Mouse (Mus musculus): ENCODE measurements around the gene Aebp1. TPM values are rescaled to one million over a fixed set of nuclear protein-coding genes. Genes with fewer than 3 reads are reported as not detected.

Aebp1 gene
- total and polyA plus RNA-seq, 2 experiments from 2014 or later, result 24.9 to 33.3 TPM

DNA sequence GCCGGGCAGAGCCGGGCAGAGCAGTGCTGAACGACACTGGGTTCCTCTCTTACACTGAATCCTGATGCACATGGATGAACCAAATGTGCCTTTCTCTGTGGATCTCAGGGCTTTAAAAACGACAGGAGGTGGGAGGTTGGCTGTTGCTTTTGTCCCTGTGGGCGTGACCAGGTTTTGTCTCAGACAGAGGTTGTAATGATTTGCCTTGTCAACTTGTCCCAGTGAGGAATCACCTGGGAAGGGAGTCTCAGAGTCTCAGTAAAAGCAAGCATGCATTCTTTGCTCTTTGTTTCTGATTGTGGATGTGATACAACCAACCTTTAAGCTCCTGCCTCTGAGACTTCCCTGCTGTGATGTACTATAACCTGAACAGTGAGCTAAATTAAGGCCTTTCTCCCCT is 45.3 kb downstream of the Aebp1 start:
- H3K9ac ChIP-seq (replicated peaks; ENCODE audit: low read length), result no peak overlapping the region
- H3K4me3 ChIP-seq (ENCODE audit: low read length), result no peak overlapping the region
- no peaks in the 10 kb centered on the region for H3K27me3 ChIP-seq (ENCODE audit: insufficient read depth, low read length)
- 42% methylated on average over 5 of the region's 5 CpGs for WGBS
- no peak overlapping the region for H3K4me2 ChIP-seq (ENCODE audit: low read depth, low read length)
- DNase-seq (ENCODE audit: low spot score), result no peak
- no peak overlapping the region for H3K27ac ChIP-seq
- H3K36me3 ChIP-seq (ENCODE audit: insufficient read depth, low read length), result no peaks in the 10 kb centered on the region
- no peaks in the 10 kb centered on the region for H3K9me3 ChIP-seq (ENCODE audit: low read length)
- H3K4me1 ChIP-seq (ENCODE audit: insufficient read depth, low read length), result peaks cover 6% of the 10 kb centered on the region; the same call in 1 of the 2 replicates
- no peak for TF ChIP-seq CTCF (IDR thresholded peaks at IDR 0.05; ENCODE audit: low read depth)
- no peak for ATAC-seq

DNA sequence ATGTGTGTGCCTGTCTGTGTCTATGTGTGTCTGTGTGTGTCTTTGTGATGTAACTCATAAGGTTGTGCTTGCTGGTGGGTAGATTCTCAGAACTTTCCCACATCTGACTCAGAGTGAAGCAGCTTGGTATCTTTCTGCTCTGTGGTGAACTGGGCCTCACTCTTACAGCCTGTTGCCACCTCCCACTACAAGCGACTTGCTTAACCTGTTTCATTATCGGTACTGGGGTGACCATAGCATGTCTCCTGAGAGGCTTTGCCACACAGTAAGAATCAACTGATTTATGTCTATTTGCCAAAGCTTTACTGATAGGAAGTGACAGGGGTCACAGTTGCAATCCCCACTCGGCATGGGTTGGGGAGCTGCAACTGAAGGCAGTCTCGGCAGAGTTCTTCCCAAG is 46.9 kb downstream of the Aebp1 start:
- Histone ChIP-seq H3K9ac (replicated peaks; ENCODE audit: low read length) (no peak overlapping the region), H3K4me3 (ENCODE audit: low read length) (no peak overlapping the region), H3K27me3 (ENCODE audit: insufficient read depth, low read length) (no peaks in the 10 kb centered on the region), H3K9me3 (ENCODE audit: low read length) (no peaks in the 10 kb centered on the region), H3K4me2 (ENCODE audit: low read depth, low read length) (no peak overlapping the region), H3K4me1 (ENCODE audit: insufficient read depth, low read length) (no peaks in the 10 kb centered on the region; the same call in 1 of the 2 replicates), H3K36me3 (ENCODE audit: insufficient read depth, low read length) (no peaks in the 10 kb centered on the region), H3K27ac (no peak overlapping the region)
- WGBS, result 81% methylated on average over 4 of the region's 4 CpGs
- no peak for DNase-seq (ENCODE audit: low spot score)
- TF ChIP-seq CTCF (IDR thresholded peaks at IDR 0.05; ENCODE audit: low read depth), result no peak
- ATAC-seq, result no peak

DNA sequence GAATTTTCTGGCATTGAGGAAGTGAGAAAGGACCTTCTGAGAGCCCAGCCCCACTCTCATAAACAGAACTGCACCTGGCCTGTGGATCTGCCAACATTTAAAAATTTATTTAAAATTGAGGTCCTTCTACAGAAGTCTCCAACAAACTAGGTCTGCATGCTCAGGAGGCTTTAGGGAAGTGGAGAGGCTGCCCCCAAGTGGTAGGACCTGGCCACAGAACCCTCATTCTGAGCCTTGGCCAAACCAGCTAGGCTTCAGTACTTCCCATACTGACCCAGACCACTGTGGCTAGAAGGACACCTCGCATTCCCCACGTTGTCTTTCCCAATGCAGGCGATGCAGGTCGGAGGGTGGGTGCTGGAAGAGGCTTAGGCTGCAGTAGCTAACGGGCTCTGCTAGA is 50.9 kb downstream of the Aebp1 start:
- WGBS, result 26% methylated on average over 5 of the region's 5 CpGs
- no peaks in the 10 kb centered on the region for H3K9me3 ChIP-seq (ENCODE audit: low read length)
- peak; percentile 57 for ATAC-seq
- H3K4me2 ChIP-seq (ENCODE audit: low read depth, low read length), result no peak overlapping the region
- H3K4me1 ChIP-seq (ENCODE audit: insufficient read depth, low read length), result no peaks in the 10 kb centered on the region; the same call in 1 of the 2 replicates
- H3K9ac ChIP-seq (replicated peaks; ENCODE audit: low read length), result no peak overlapping the region
- H3K27me3 ChIP-seq (ENCODE audit: insufficient read depth, low read length), result no peaks in the 10 kb centered on the region
- no peaks in the 10 kb centered on the region for H3K36me3 ChIP-seq (ENCODE audit: insufficient read depth, low read length)
- peak; percentile 75 for DNase-seq (ENCODE audit: low spot score)
- peak; percentile 71 for TF ChIP-seq CTCF (IDR thresholded peaks at IDR 0.05; ENCODE audit: low read depth)
- no peak overlapping the region for H3K27ac ChIP-seq
- no peak overlapping the region for H3K4me3 ChIP-seq (ENCODE audit: low read length)

DNA sequence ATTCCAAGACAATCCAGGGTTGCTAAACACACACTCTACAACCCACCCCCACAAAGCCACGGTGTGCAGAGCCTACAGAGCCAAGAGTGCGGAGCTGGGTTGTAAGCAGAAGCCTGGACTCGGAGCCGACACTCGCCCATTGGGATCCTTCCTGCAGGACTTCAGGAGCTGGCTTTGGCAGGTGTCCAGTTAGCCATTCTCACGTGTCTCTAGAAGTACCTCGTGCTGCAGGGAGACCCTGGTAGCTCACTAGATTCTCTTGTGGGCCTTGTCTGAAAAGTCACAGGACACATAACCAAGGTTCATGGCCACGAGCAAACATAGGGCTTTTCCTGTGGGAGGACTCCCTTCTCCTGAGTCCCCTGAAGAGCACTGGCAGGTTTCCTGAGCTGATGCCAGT is 51.5 kb downstream of the Aebp1 start:
- Histone ChIP-seq H3K4me1 (ENCODE audit: insufficient read depth, low read length) (no peaks in the 10 kb centered on the region; the same call in 1 of the 2 replicates), H3K4me2 (ENCODE audit: low read depth, low read length) (no peak overlapping the region), H3K4me3 (ENCODE audit: low read length) (no peak overlapping the region), H3K9ac (replicated peaks; ENCODE audit: low read length) (no peak overlapping the region), H3K9me3 (ENCODE audit: low read length) (no peaks in the 10 kb centered on the region), H3K27me3 (ENCODE audit: insufficient read depth, low read length) (no peaks in the 10 kb centered on the region), H3K27ac (no peak overlapping the region), H3K36me3 (ENCODE audit: insufficient read depth, low read length) (no peaks in the 10 kb centered on the region)
- WGBS, result 61% methylated on average over 8 of the region's 8 CpGs
- TF ChIP-seq CTCF (IDR thresholded peaks at IDR 0.05; ENCODE audit: low read depth), result no peak
- DNase-seq (ENCODE audit: low spot score), result no peak
- peak; percentile 21; the same call in 1 of the 2 replicates for ATAC-seq

DNA sequence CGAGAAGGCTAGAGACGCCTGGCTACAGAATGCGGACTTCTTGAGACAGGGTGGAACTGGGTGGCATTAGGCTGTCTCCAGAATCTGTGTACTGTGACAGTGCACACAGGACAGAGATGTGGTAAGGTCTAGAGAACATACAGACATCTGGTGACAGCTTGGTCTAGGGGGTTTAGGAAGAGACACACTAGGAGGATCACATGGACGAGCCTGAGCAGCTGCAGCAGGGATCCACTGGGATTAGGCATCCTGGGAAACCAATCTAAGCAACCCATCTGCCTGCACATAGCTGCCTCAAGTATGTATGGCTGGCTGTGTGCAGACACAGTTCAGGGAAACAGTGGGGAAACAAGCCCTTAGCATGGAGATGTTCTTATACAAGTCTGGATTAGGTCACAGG is 52.2 kb downstream of the Aebp1 start:
- Histone ChIP-seq H3K27ac (no peak overlapping the region), H3K4me2 (ENCODE audit: low read depth, low read length) (no peak overlapping the region), H3K36me3 (ENCODE audit: insufficient read depth, low read length) (no peaks in the 10 kb centered on the region), H3K4me1 (ENCODE audit: insufficient read depth, low read length) (no peaks in the 10 kb centered on the region; the same call in 1 of the 2 replicates), H3K4me3 (ENCODE audit: low read length) (no peak overlapping the region), H3K9ac (replicated peaks; ENCODE audit: low read length) (no peak overlapping the region), H3K27me3 (ENCODE audit: insufficient read depth, low read length) (no peaks in the 10 kb centered on the region), H3K9me3 (ENCODE audit: low read length) (no peaks in the 10 kb centered on the region)
- TF ChIP-seq CTCF (IDR thresholded peaks at IDR 0.05; ENCODE audit: low read depth), result no peak
- ATAC-seq, result peak; percentile 31; the same call in 1 of the 2 replicates
- WGBS, result 78% methylated on average over 4 of the region's 4 CpGs
- DNase-seq (ENCODE audit: low spot score), result peak; percentile 41

DNA sequence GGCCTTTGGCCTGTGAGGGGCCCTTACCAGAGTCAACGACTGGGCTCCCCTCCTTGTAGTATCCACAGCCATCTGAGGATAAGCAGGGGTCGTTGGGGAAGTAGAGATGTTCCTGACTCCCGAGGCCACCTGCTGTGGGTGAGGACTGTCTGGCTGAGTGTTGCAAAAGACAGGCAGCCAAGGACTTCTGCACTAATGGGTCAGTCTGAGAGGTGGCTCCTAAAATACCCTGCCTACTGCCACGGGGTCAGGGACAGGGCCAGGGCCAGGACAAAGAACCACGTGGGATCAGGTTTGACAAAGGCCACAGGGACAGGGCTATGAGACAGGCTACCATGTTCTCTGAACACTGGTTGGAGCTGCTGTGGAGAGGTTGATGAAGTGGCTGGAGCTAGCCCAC is 53.2 kb downstream of the Aebp1 start:
- no peak for ATAC-seq
- Histone ChIP-seq H3K27me3 (ENCODE audit: insufficient read depth, low read length) (no peaks in the 10 kb centered on the region), H3K4me1 (ENCODE audit: insufficient read depth, low read length) (no peaks in the 10 kb centered on the region; the same call in 1 of the 2 replicates), H3K4me2 (ENCODE audit: low read depth, low read length) (no peak overlapping the region), H3K9ac (replicated peaks; ENCODE audit: low read length) (no peak overlapping the region), H3K9me3 (ENCODE audit: low read length) (no peaks in the 10 kb centered on the region), H3K4me3 (ENCODE audit: low read length) (no peak overlapping the region), H3K27ac (no peak overlapping the region), H3K36me3 (ENCODE audit: insufficient read depth, low read length) (no peaks in the 10 kb centered on the region)
- 55% methylated on average over 5 of the region's 5 CpGs for WGBS
- no peak for DNase-seq (ENCODE audit: low spot score)
- no peak for TF ChIP-seq CTCF (IDR thresholded peaks at IDR 0.05; ENCODE audit: low read depth)

DNA sequence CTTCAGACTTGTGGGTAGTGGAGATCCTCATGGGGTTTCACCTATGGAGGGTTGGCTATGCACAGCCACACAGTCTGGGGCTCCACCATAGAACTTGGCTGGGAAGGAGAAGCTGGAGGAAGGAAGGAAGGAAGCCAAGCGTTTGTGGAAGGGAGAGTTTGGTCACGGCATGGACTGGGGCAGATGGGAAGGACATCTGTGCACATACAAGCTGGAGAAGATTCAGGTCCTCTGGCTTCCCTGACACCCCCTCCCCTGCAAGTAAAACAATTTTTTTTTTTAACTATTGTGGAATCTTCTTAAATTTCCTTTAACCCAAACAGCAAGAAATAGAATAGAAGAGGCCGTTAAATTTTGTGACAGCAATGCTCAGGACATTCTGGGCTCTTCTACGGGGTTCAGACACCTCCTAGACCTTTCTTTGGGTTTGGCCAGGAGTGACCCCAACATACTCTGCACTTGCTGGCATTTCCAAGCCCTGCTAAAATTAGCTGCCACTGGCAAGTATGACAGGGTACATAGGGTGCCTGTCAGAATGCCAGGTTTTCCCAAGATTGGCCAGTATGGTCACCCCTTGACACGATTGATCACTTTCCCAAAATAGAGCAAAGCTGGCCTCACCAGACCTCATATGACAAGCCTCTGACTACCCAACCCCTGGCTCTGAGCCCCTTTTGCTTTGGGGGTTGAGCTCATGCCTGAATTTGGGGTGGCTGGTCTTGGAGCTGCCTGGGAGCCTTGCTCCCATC is 53.9 kb downstream of the Aebp1 start:
- Histone ChIP-seq H3K27ac (no peak overlapping the region), H3K4me3 (ENCODE audit: low read length) (no peak overlapping the region), H3K9ac (replicated peaks; ENCODE audit: low read length) (no peak overlapping the region), H3K36me3 (ENCODE audit: insufficient read depth, low read length) (no peaks in the 10 kb centered on the region), H3K27me3 (ENCODE audit: insufficient read depth, low read length) (no peaks in the 10 kb centered on the region), H3K4me2 (ENCODE audit: low read depth, low read length) (no peak overlapping the region), H3K9me3 (ENCODE audit: low read length) (no peaks in the 10 kb centered on the region), H3K4me1 (ENCODE audit: insufficient read depth, low read length) (no peaks in the 10 kb centered on the region; the same call in 1 of the 2 replicates)
- DNase-seq (ENCODE audit: low spot score) (no peak), ATAC-seq (no peak)
- 76% methylated on average over 5 of the region's 5 CpGs for WGBS
- TF ChIP-seq CTCF (IDR thresholded peaks at IDR 0.05; ENCODE audit: low read depth), result no peak
